Mouse (Mus musculus) liver, adult 2 months (tissue): ENCODE data around the gene Galnt18.

Experiments used
- CTCF ChIP-seq: fragments of 200-500 bp; IDR thresholded peaks from 2 replicates; pipeline ENCODE4 v1.5.1; 2011; ENCODE audit warnings: low read depth, low read length, control low read depth
- POLR2A ChIP-seq: fragments of 200-500 bp; IDR thresholded peaks from 2 replicates; pipeline ENCODE4 v1.6.1; 2011; ENCODE audit warnings: low read length, control low read depth; ENCODE audit not compliant: insufficient read depth; ENCODE audit errors: extremely low read depth

- TF ChIP-seq CTCF: no peak
- TF ChIP-seq POLR2A: no peak
Observed at GRCm38 (mm10) chr7:111712797-111713196, 67.0 kb downstream of the Galnt18 start.
